Mouse (Mus musculus): ENCODE results near the gene Heg1. TPM values are rescaled to one million over a fixed set of nuclear protein-coding genes. Genes with fewer than 3 reads are reported as not detected.

The Heg1 gene
- total RNA-seq, 2 experiments from 2014 or later: 30.4 to 43.3 TPM

- DNase-seq: no peak
- no peak for TF ChIP-seq CTCF (IDR thresholded peaks at IDR 0.05)
- H3K27ac ChIP-seq: peak overlapping the region; percentile 87
- intact Hi-C loops (cut with DNase I): no loop called here
- H3K4me3 ChIP-seq: peak overlapping the region; percentile 42
Measured at GRCm38 (mm10) chr16:33698277-33698790, 14.2 kb downstream of the Heg1 start.

- Histone ChIP-seq H3K4me3 (no peak overlapping the region), H3K27ac (peak overlapping the region; percentile 31; the same call in 1 of the 2 replicates)
- no peak for TF ChIP-seq CTCF (IDR thresholded peaks at IDR 0.05)
- DNase-seq: no peak
- intact Hi-C loops (cut with DNase I): no loop called here
Measured at GRCm38 (mm10) chr16:33700584-33700983, 16.4 kb downstream of the Heg1 start.

GRCm38 (mm10) chr16:33701872-33702271 lies 17.7 kb downstream of the Heg1 start:
- DNase-seq: no peak
- intact Hi-C loops (cut with DNase I): no loop called here
- Histone ChIP-seq H3K4me3 (no peak overlapping the region), H3K27ac (peak overlapping the region; percentile 31; the same call in 1 of the 2 replicates)
- no peak for TF ChIP-seq CTCF (IDR thresholded peaks at IDR 0.05)

- DNase-seq: no peak
- Histone ChIP-seq H3K4me3 (peak overlapping the region; percentile 21; the same call in 1 of the 2 replicates), H3K27ac (peak overlapping the region; percentile 65)
- TF ChIP-seq CTCF (IDR thresholded peaks at IDR 0.05): no peak
- intact Hi-C loops (cut with DNase I): no loop called here
Measured at GRCm38 (mm10) chr16:33704289-33704688, 20.1 kb downstream of the Heg1 start.

GRCm38 (mm10) chr16:33705258-33705657 lies 21.1 kb downstream of the Heg1 start:
- DNase-seq: peak; percentile 59
- no peak for TF ChIP-seq CTCF (IDR thresholded peaks at IDR 0.05)
- H3K4me3 ChIP-seq: peak overlapping the region; percentile 21
- intact Hi-C loops (cut with DNase I): no loop called here
- H3K27ac ChIP-seq: peak overlapping the region; percentile 65

- TF ChIP-seq CTCF (IDR thresholded peaks at IDR 0.05): no peak
- Histone ChIP-seq H3K4me3 (no peak overlapping the region), H3K27ac (no peak overlapping the region)
- intact Hi-C loops (cut with DNase I): no loop called here
- no peak for DNase-seq
Measured at GRCm38 (mm10) chr16:33706111-33706890, 22.1 kb downstream of the Heg1 start.

GRCm38 (mm10) chr16:33708031-33708430 lies 23.9 kb downstream of the Heg1 start:
- Histone ChIP-seq H3K27ac (peak overlapping the region; percentile 38), H3K4me3 (0 out of 2 replicates have a peak overlapping the region, but pooled peaks have one; percentile 11)
- intact Hi-C loops (cut with DNase I): no loop called here
- no peak for TF ChIP-seq CTCF (IDR thresholded peaks at IDR 0.05)
- no peak for DNase-seq

- intact Hi-C loops (cut with DNase I): no loop called here
- H3K4me3 ChIP-seq: no peak overlapping the region
- no peak for DNase-seq
- no peak for TF ChIP-seq CTCF (IDR thresholded peaks at IDR 0.05)
- peak overlapping the region; percentile 38; the same call in 1 of the 2 replicates for H3K27ac ChIP-seq
Measured at GRCm38 (mm10) chr16:33708585-33709397, 24.6 kb downstream of the Heg1 start.

- Histone ChIP-seq H3K27ac (peak overlapping the region; percentile 59), H3K4me3 (peak overlapping the region; percentile 43)
- DNase-seq: peak; percentile 51
- intact Hi-C loops (cut with DNase I): no loop called here
- TF ChIP-seq CTCF (IDR thresholded peaks at IDR 0.05): peak; percentile 20; the same call in 1 of the 2 replicates
Measured at GRCm38 (mm10) chr16:33714271-33714670, 30.1 kb downstream of the Heg1 start.

GRCm38 (mm10) chr16:33723241-33723640 lies 39.1 kb downstream of the Heg1 start:
- DNase-seq: no peak
- peak; percentile 25; the same call in 1 of the 2 replicates for TF ChIP-seq CTCF (IDR thresholded peaks at IDR 0.05)
- intact Hi-C loops (cut with DNase I): no loop called here

GRCm38 (mm10) chr16:33723983-33724382 lies 39.8 kb downstream of the Heg1 start:
- no peak for DNase-seq
- Histone ChIP-seq H3K27ac (no peak overlapping the region), H3K4me3 (no peak overlapping the region)
- peak; percentile 45 for TF ChIP-seq CTCF (IDR thresholded peaks at IDR 0.05)
- intact Hi-C loops (cut with DNase I): no loop called here

More at GRCm38 (mm10) chr16:33723241-33723640, 39.1 kb downstream of the Heg1 start:
- Histone ChIP-seq H3K4me3 (no peak overlapping the region), H3K27ac (no peak overlapping the region)

GRCm38 (mm10) chr16:33726261-33726660 lies 42.1 kb downstream of the Heg1 start:
- DNase-seq: no peak
- no peak for TF ChIP-seq CTCF (IDR thresholded peaks at IDR 0.05)
- intact Hi-C loops (cut with DNase I): no loop called here
- no peak overlapping the region for H3K4me3 ChIP-seq
- no peak overlapping the region for H3K27ac ChIP-seq

- DNase-seq: no peak
- no peak for TF ChIP-seq CTCF (IDR thresholded peaks at IDR 0.05)
- Histone ChIP-seq H3K4me3 (no peak overlapping the region), H3K27ac (no peak overlapping the region)
- intact Hi-C loops (cut with DNase I): no loop called here
Measured at GRCm38 (mm10) chr16:33726892-33727291, 42.7 kb downstream of the Heg1 start.

Measured in gastrocnemius, adult 2 months (tissue).